Mouse (Mus musculus) lung, embryonic 16.5 days (tissue): ENCODE measurements around the gene Ncf1. TPM values are rescaled to one million over a fixed set of nuclear protein-coding genes. Genes with fewer than 3 reads are reported as not detected.

Experiments used
- ATAC-seq: fragments of 200-750 bp; cut with Nextera tagmentation; 2 replicates; pipeline ENCODE4 v1.8.0; 2017; ENCODE audit warnings: low read depth, mild to moderate bottlenecking, moderate library complexity
- H3K27ac ChIP-seq: fragments of 300-500 bp; sonication (generic); 2 replicates; pipeline ENCODE4 v1.5.1; 2014; ENCODE audit warnings: mild to moderate bottlenecking, control low read depth, low read length
- H3K27me3 ChIP-seq: fragments of 300-500 bp; sonication (generic); 2 replicates; pipeline ENCODE4 v1.6.1; 2014; ENCODE audit warnings: low read depth, low read length, mixed read lengths; ENCODE audit not compliant: control insufficient read depth, insufficient read depth
- H3K36me3 ChIP-seq: fragments of 300-500 bp; sonication (generic); 2 replicates; pipeline ENCODE4 v1.6.1; 2014; ENCODE audit warnings: low read length; ENCODE audit not compliant: control insufficient read depth, insufficient read depth
- H3K4me1 ChIP-seq: fragments of 300-500 bp; sonication (generic); replicated peaks from 2 replicates; pipeline ENCODE4 v1.6.1; 2014; ENCODE audit warnings: low read length, mixed read lengths; ENCODE audit not compliant: control insufficient read depth, insufficient read depth
- H3K4me2 ChIP-seq: fragments of 300-500 bp; sonication (generic); 2 replicates; pipeline ENCODE4 v1.6.1; 2014; ENCODE audit warnings: low read depth, low read length, control low read depth
- H3K4me3 ChIP-seq: fragments of 300-500 bp; sonication (generic); 2 replicates; pipeline ENCODE4 v1.5.1; 2014; ENCODE audit warnings: mild to moderate bottlenecking, low read length, control low read depth
- H3K9ac ChIP-seq: fragments of 300-500 bp; sonication (generic); 2 replicates; pipeline ENCODE4 v1.6.1; 2014; ENCODE audit warnings: low read length, control low read depth
- H3K9me3 ChIP-seq: fragments of 300-500 bp; sonication (generic); 2 replicates; pipeline ENCODE4 v1.6.1; 2016; ENCODE audit warnings: low read length; ENCODE audit not compliant: control insufficient read depth
- WGBS: fragments of 180-500 bp; shearing (Covaris S2); extraction: QIAGEN DNeasy Blood & Tissue Kit; methylation state at CpG from one replicate; pipeline ENCODE4 v1.1.7; 2014; 5-methylcytosine and 5-hydroxymethylcytosine counted together
- polyA plus RNA-seq: library from polyadenylated mRNA; unstranded; fragments of >200 nt; fragmentation: Nextera tagmentation; extraction: Ambion mirVana; gene quantifications from 2 replicates; pipeline ENCODE4 v1.2.1, GENCODE M21; 2015

The Ncf1 gene
- polyA plus RNA-seq, 1 experiment from 2014 or later: 9.0 TPM

DNA sequence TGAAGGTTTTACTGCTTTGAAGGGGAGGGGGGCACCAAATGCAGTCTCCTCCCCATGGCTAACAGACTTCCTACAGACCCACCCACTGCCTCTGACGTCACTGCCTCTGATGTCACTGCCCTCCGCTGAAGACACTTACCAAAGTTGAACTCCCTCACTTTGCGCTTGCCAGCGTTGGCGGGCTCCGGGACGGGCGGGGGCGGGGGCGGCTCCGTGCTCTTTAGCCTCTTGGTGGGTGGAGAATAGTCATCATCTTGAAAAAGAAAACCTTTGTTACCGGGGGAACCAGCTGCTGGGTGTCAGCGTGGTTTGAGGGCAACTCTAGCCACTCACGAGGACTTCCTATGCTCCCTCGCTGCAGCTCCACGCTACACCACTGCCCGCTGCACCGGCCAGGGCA, 37.0 kb upstream of the Ncf1 start:
- ATAC-seq: no peak
- Histone ChIP-seq H3K9ac (no peak overlapping the region), H3K36me3 (peaks cover 68% of the 10 kb centered on the region), H3K9me3 (no peaks in the 10 kb centered on the region), H3K4me3 (no peak overlapping the region), H3K27me3 (no peaks in the 10 kb centered on the region), H3K4me1 (no peaks in the 10 kb centered on the region), H3K4me2 (no peak overlapping the region), H3K27ac (no peak overlapping the region)
- WGBS: 81% methylated on average over 18 of the region's 18 CpGs

DNA sequence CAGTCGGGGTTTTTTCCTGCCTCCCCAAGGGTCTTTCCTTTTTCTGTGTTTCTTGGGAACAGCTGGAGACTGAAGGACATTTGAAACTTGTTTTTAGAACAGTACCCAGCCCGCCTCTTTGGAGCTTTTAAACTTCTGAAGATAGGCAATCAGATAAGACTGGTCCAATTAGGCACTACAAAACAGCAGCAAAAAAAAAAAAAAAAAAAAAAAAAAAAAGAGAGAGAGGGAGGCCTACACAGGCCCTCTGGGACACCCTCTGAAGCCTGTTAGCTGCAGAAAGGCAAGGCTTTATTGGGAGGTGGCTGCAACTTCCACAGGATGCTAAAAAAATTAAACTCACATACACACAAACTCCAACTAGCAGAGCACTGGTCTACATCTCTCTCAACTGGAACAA, 36.5 kb upstream of the Ncf1 start:
- Histone ChIP-seq H3K4me2 (no peak overlapping the region), H3K27ac (no peak overlapping the region), H3K27me3 (no peaks in the 10 kb centered on the region), H3K9ac (no peak overlapping the region), H3K4me3 (no peak overlapping the region), H3K9me3 (no peaks in the 10 kb centered on the region), H3K36me3 (peaks cover 68% of the 10 kb centered on the region), H3K4me1 (no peaks in the 10 kb centered on the region)
- ATAC-seq: no peak
- WGBS: 82% methylated on average over 2 of the region's 2 CpGs

GRCm38 (mm10) chr5:134260001-134260636, 30.7 kb upstream of the Ncf1 start:
- Histone ChIP-seq H3K27me3 (no peaks in the 10 kb centered on the region), H3K4me3 (no peak overlapping the region), H3K4me2 (no peak overlapping the region), H3K36me3 (peaks cover 73% of the 10 kb centered on the region), H3K9me3 (no peaks in the 10 kb centered on the region), H3K4me1 (no peaks in the 10 kb centered on the region), H3K27ac (no peak overlapping the region), H3K9ac (no peak overlapping the region)
- ATAC-seq: no peak
- 94% methylated on average over 9 of the region's 9 CpGs for WGBS

DNA sequence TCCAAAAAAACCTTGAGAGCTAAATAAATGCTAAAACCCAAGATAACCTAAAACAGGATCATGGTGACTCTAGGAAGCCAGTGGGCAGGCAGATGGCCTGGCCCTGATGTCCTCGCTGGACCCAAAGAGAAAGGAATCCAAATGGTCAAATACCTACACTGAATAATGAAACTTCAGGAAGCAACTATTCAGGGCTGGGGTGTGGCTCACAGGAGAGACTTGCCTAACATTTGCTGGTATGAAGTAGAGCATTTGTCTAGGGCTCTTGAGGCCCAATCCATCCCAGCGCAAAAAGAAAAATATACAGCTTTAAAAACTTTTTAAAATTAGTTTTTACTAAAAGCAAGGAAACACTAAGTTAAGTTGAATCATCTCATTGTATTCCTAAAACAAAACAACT, 29.5 kb upstream of the Ncf1 start:
- no peaks in the 10 kb centered on the region for H3K27me3 ChIP-seq
- H3K27ac ChIP-seq: no peak overlapping the region
- no peak overlapping the region for H3K4me3 ChIP-seq
- H3K4me1 ChIP-seq: no peaks in the 10 kb centered on the region
- H3K9ac ChIP-seq: no peak overlapping the region
- 92% methylated on average over 2 of the region's 2 CpGs for WGBS
- no peak overlapping the region for H3K4me2 ChIP-seq
- no peaks in the 10 kb centered on the region for H3K9me3 ChIP-seq
- no peak for ATAC-seq
- H3K36me3 ChIP-seq: peaks cover 72% of the 10 kb centered on the region

- Histone ChIP-seq H3K4me2 (no peak overlapping the region), H3K9me3 (no peaks in the 10 kb centered on the region), H3K27ac (no peak overlapping the region), H3K4me3 (no peak overlapping the region), H3K4me1 (no peaks in the 10 kb centered on the region), H3K27me3 (no peaks in the 10 kb centered on the region), H3K9ac (no peak overlapping the region), H3K36me3 (peaks cover 74% of the 10 kb centered on the region)
- WGBS: 54% methylated on average over 4 of the region's 4 CpGs
- no peak for ATAC-seq
Measured at GRCm38 (mm10) chr5:134258395-134258794, 29.0 kb upstream of the Ncf1 start.

GRCm38 (mm10) chr5:134257349-134258031, 28.1 kb upstream of the Ncf1 start:
- Histone ChIP-seq H3K27ac (no peak overlapping the region), H3K9me3 (no peaks in the 10 kb centered on the region), H3K27me3 (no peaks in the 10 kb centered on the region), H3K9ac (no peak overlapping the region), H3K4me3 (no peak overlapping the region), H3K4me1 (no peaks in the 10 kb centered on the region), H3K4me2 (no peak overlapping the region), H3K36me3 (peaks cover 75% of the 10 kb centered on the region)
- 88% methylated on average over 13 of the region's 13 CpGs for WGBS
- no peak for ATAC-seq

DNA sequence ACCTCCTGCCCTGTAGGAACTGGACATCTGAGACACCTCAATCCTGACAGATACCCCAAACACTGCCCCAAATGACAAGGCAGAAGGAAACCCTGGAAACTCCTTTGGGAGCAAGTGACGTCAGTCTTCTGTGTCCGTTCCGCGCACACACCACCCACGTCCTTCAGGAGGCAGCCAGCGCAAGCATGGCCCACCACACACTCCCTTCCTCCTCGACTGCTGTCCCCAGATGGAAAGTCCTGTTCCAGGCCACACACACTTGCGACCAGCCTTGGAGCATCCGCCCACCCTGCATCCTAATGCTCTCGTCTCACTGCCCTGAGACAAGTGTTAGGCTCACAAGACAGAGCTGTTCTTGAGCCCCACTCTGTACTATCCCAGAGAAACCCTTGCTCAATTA, 25.9 kb upstream of the Ncf1 start:
- WGBS: 88% methylated on average over 10 of the region's 10 CpGs
- no peaks in the 10 kb centered on the region for H3K9me3 ChIP-seq
- no peak overlapping the region for H3K4me3 ChIP-seq
- peaks cover 75% of the 10 kb centered on the region for H3K36me3 ChIP-seq
- no peak overlapping the region for H3K9ac ChIP-seq
- no peaks in the 10 kb centered on the region for H3K27me3 ChIP-seq
- H3K4me1 ChIP-seq: no peaks in the 10 kb centered on the region
- no peak for ATAC-seq
- H3K4me2 ChIP-seq: no peak overlapping the region
- H3K27ac ChIP-seq: no peak overlapping the region

DNA sequence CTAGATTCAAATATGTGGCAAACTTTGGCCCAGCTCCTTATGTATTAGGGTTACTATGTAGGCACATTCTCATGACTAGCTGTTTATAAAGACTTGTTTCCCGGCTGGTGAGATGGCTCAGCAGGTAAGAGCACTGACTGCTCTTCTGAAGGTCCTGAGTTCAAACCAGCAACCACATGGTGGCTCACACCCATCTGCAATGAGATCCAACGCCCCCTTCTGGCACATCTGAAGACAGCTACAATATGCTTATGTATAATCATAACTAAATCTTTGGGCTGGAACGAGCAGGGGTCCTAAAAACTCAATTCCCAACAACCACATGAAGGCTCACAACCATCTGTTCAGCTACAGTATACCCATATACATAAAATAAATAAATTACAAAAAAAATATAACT, 24.4 kb upstream of the Ncf1 start:
- no peak for ATAC-seq
- Histone ChIP-seq H3K27me3 (no peaks in the 10 kb centered on the region), H3K27ac (no peak overlapping the region), H3K36me3 (peaks cover 76% of the 10 kb centered on the region), H3K4me3 (no peak overlapping the region), H3K4me1 (no peaks in the 10 kb centered on the region), H3K9me3 (no peaks in the 10 kb centered on the region), H3K9ac (no peak overlapping the region), H3K4me2 (no peak overlapping the region)
- WGBS: 72% methylated on average over 3 of the region's 3 CpGs

- Histone ChIP-seq H3K9ac (no peak overlapping the region), H3K36me3 (peaks cover 88% of the 10 kb centered on the region), H3K4me3 (no peak overlapping the region), H3K27ac (peak overlapping the region; percentile 21; the same call in 1 of the 2 replicates), H3K4me1 (no peaks in the 10 kb centered on the region), H3K9me3 (no peaks in the 10 kb centered on the region), H3K27me3 (no peaks in the 10 kb centered on the region), H3K4me2 (no peak overlapping the region)
- ATAC-seq: no peak
- WGBS: 88% methylated on average over 4 of the region's 4 CpGs
Measured at GRCm38 (mm10) chr5:134251083-134251482, 21.7 kb upstream of the Ncf1 start.
